Mouse (Mus musculus) gastrocnemius, adult 8-10 months (tissue): Measurements from ENCODE around the gene Lgr4. TPM values are rescaled to one million over a fixed set of nuclear protein-coding genes. Genes with fewer than 3 reads are reported as not detected.
A peak's percentile ranks its signal among the peaks of the same experiment; 100 is the strongest.

Source experiments
- DNase-seq, 2 experiments: peaks; one replicate each; pipeline ENCODE4 v3.0.0; 2022; ENCODE audit warnings: low spot score in 2 of 2
- total RNA-seq, 4 experiments: library from RNA; stranded (reverse); gene quantifications; 2 replicates each; pipeline ENCODE4 v1.2.4; 2022

The Lgr4 gene
- total RNA-seq, 4 experiments from 2014 or later, result 28.4 to 33.1 (median 32.1) TPM

DNA sequence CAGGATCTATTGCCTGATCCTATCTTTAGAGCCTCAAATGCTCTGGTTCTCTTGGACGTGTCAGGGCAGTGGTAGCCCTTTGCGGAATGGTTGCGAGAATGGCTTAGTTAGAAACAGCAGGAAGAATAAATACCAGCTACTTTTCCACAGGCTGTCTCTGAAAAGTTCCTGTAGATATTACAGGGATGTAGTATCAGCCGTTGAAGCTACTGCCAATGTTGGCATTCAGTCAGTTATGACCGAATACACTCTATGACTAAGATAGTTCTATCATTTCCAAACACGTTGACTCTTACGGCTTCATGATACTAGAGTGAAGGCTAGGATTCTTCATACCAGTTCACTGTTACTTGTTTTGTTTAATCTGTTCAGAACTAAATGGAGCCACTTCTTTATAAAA, 57.4 kb downstream of the Lgr4 start:
- no peak for DNase-seq

GRCm38 (mm10) chr2:109976181-109976580, 58.7 kb downstream of the Lgr4 start:
- no peak for DNase-seq

- no peak for DNase-seq
Measured at GRCm38 (mm10) chr2:109977322-109977721, 59.9 kb downstream of the Lgr4 start.

DNA sequence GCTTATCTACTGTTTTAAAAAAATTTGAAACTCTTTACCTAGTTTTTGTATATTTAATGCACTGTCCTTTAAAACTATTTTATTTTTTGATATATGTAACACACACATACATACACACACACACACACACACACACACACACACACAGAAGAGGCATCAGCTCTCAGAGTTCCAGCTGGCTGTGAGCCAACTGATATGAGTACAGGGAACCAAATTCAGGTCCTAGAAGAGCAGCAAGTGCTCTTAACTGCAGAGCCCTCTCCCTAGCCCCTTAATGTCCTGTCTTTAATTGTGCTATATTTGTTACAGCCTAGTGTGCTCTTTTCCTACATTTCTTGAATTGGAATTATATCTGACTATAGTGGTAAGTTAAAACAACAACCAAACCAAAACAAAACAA, 61.8 kb downstream of the Lgr4 start:
- DNase-seq, result no peak

DNA sequence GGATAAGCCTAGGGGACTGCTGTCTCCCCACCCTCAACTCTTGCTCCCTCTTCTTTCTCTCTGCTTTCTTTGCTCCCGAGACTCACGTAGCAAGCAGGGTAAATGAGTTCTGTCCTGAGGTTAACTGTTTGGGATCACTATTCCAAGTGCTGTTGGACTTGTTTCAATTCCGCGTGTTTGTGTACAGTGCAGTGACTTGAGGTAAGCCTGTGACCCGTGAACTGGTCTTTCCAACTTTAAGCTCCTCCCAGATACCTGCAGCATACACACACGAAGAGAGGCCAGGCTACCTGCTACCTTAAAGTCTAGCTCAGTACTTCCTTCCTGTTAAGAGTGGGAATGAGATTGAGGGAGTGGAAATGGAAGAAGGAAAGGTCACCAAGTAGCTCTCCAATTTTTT, 66.0 kb downstream of the Lgr4 start:
- DNase-seq, result no peak

DNA sequence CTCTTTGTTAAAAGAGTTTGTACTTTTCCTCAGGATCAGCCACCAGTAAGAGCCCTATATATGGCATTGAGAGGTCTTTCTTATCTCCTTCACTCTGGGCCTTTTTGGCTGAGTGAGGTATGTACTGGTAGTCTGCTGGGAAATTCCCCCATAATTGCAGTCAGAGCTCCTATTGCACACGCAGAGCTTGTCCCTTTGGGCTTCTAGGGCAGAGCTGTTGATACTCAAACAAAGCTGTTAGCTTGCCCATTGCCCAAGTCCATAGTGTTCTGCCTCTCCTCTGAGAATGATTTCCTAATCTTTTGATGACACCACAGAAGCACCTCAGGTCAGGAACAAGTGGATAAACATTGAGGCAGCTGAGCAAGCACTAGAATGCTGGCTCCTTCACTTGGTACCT, 67.5 kb downstream of the Lgr4 start:
- no peak for DNase-seq

- DNase-seq, result no peak
Measured at GRCm38 (mm10) chr2:109985560-109985959, 68.1 kb downstream of the Lgr4 start.

DNA sequence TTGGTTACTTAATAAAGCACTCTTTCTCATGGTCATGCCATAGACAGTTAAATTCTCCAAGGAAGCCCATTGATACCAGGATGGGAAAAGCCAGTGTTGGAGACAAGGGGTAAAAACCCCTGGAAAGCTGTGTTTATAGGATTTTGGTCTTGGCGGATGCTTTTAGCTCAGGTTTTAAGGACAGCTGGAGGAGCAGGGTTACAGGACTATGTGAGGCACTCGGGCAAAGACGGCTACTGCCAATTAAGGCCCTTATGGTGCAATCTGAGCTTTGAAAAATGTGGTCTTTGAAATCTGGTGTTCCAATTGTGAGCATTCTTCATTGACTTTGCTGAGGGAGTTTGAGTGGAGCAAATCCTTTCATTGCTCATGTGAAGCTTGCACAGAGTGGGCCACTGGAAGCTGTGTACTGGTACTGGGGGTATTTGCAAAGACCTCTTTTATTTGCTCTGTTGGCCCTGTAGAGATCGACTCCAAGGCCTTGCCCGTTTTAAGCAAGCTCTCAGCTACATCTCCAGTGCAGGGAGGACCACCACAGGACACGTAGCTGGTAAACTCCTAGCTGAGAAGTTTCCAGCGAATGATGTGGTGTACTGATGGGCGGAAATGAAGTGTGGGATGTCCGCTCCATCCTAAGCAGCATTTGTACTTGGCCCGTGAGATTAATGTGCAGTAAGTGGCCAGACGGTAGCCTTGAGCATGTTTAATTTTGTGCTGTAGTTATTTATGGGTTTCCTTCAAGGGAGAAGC, 68.8 kb downstream of the Lgr4 start:
- no peak for DNase-seq

- DNase-seq, result no peak
Measured at GRCm38 (mm10) chr2:109987946-109988345, 70.5 kb downstream of the Lgr4 start.

- DNase-seq, result no peak
Measured at GRCm38 (mm10) chr2:109989196-109989595, 71.7 kb downstream of the Lgr4 start.

DNA sequence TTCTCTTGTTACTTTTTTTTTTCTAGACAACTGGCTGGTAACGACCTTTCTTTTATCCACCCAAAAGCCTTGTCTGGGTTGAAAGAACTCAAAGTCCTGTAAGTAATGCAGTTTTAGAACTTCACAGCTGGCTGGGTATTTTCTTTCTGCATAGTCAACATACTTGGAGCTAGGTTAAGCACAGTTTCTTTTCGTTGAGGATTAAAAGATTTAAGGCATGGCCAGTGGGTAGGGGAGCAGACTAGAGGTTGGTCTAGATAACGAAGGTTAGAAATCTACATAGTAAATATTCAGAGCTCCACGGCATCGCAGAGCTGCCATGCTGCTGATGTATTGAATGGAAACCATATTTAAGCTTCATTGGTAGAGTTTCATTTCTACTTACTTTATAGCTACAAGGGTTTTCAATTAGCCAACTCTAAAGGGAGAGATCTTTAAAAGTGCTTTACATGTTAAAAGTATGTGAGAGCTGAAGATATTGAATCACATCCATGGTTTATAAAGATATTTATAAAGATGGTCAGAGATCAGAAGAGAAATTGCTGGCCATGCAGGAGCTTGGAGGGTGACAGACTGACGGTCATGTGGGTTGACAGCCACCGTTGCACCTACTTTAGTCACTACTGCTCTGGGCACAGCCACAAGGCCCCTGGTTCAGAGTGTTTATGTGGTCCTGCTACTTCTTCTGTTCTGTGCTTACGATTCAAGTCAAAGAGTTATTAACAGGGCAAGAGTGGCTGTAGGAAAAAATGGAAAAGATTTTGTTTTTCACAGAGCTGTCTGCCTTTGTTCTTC, 72.4 kb downstream of the Lgr4 start:
- DNase-seq, result no peak

DNA sequence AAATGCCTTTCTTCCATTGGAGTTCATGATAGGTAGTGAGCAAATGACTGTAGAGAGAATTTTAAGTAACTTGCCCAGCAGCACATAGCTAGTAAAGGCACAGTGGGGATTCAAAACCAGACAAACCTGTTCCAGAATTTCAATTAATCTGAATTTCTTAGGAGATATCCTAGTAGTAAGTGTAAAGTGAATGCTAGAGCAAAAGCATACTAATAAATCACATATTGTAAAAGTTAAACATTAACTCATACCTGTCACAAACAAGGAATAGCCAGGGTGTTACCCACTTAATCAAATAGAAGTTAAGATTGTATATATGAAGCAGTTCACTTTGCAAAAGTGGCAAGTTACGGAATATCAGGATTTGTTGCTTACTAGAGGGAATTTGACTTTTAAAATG, 74.3 kb downstream of the Lgr4 start:
- DNase-seq, result no peak

DNA sequence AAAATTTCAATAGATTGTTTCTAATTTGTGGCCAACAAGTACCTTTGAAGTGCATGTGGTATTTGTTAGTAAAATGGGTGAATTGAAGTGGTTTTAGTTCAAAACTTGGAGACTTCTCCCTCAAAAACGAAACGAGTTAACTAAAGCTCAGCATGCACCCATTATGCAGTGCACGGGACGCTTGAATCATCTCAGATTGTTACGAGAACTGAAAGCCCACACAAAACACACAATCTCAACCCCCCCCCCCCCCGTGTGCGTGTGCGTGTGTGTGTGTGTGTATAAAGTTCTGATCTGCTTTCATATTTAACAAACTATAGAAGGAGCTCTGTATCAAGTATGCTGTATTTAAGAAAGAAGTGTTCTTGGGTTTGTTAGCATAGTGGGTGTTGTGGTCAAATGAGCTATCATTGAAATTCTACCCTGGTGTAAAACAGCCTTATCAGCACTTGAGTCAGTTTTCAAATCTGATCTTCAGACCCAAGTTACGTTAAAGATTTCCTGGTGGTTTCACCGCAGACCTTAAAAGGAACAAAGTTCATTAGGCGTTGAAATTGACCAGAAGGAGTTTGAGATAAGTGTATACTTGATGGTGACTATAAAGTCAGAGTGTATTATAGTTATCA, 75.1 kb downstream of the Lgr4 start:
- DNase-seq, result no peak

GRCm38 (mm10) chr2:109993404-109993803, 76.0 kb downstream of the Lgr4 start:
- no peak for DNase-seq

- DNase-seq, result no peak
Measured at GRCm38 (mm10) chr2:109995061-109995460, 77.6 kb downstream of the Lgr4 start.

DNA sequence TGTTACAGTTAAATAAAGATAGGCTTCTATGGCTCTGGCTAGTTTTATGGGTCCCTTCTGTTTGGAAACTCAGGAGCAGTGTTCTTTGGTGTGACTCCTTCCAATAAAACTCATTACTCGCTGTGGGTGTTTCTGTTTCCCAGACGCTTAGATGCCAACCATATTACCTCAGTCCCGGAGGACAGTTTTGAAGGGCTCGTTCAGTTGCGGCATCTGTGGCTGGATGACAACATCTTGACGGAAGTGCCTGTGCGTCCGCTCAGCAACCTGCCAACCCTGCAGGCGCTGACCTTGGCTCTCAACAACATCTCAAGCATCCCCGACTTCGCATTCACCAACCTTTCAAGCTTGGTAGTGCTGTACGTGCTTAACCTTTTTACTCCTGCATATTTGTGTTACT, 79.0 kb downstream of the Lgr4 start:
- DNase-seq, result peak in 1 of 2 experiments; percentile 25

DNA sequence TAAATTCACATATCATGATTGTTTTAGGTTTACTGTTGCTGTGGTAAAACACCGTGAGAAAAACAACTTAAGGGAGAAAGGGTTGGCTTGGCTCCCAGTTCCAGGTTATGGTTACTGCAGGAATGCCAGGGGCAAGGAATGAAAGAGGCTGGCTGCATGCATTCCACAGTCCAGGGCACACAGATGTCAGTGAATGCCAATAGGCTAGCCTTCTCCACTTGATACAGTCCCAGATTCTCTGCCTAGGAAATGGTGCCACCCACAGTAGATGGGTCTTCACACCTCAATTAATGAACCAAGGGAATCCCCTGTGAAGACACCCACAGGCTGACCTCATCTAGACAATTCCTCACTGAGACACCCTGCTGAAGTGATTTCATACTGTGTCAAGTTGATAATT, 87.2 kb downstream of the Lgr4 start:
- DNase-seq, result no peak

GRCm38 (mm10) chr2:110005164-110005563, 87.7 kb downstream of the Lgr4 start:
- no peak for DNase-seq

GRCm38 (mm10) chr2:110005596-110006239, 88.3 kb downstream of the Lgr4 start:
- no peak for DNase-seq

DNA sequence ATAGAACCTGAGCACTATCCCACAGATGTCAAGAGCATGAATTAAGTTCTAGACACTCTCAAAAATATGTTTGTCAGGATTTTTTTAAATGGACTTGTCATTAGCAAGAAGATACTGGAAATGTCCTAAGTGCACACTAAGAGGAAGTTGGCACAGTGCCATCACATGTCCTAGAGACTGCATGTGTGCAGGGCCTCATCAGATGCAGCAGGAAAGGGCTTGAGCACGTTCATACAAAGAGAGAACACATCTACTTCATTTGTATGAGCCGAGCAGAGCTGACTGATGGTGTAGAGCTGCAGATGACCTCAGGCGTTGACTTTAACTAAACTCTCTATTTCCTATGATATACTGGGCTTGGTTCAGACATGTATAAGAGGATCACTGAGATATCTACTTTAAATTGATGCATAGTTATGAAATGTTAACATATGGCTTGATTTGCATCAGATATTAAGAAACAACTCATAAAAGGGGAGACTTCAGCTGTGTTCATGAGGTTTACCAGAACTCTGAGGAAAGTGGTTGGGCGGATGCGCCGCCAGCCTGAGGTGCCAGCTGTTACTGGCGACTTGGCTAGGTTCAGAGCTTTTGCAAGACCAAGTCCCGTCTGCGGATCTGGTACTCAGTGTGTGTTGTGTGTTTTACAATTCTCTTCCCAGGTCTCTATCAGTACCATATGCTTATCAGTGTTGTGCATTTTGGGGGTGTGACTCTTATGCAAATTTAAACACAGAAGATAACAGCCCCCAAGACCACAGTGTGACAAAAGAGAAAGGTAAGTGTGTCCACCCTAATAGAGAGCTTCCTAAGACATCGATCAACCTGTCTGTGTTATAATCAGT, 90.2 kb downstream of the Lgr4 start:
- no peak for DNase-seq

DNA sequence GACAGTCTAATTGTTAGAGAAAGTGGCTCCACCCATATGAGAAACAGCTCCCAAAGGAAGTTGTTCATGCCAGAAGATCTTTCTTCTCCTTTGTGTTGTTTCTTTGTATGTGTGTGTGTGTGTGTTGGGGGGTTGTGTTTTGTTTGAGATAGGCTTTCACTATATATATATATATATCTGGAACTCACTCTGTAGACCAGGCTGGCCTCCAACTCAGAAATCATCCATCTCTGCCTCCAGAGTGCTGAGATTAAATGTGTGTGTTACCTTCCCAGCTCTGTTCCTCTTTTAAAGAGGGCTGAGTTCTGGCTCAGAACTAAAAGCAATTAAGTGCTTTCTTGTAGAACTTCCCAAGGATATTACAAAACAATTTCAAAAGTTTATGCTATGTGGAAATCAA, 92.0 kb downstream of the Lgr4 start:
- DNase-seq, result no peak
